Mouse (Mus musculus) forebrain, embryonic 16.5 days (tissue): ENCODE data around the gene Nnmt. TPM values are rescaled to one million over a fixed set of nuclear protein-coding genes. Genes with fewer than 3 reads are reported as not detected.

Source experiments
- ATAC-seq: fragments of 200-750 bp; cut with Nextera tagmentation; 2 replicates; pipeline ENCODE4 v1.8.0; 2017; ENCODE audit warnings: mild to moderate bottlenecking, moderate library complexity
- H3K27ac ChIP-seq: fragments of 300-500 bp; sonication (generic); 2 replicates; pipeline ENCODE4 v1.5.1; 2014; ENCODE audit warnings: low read length, control low read depth
- H3K27me3 ChIP-seq: fragments of 300-500 bp; sonication (generic); replicated peaks from 2 replicates; pipeline ENCODE4 v1.6.1; 2014; ENCODE audit warnings: low read length; ENCODE audit not compliant: control insufficient read depth, insufficient read depth
- H3K36me3 ChIP-seq: fragments of 300-500 bp; sonication (generic); 2 replicates; pipeline ENCODE4 v1.6.1; 2014; ENCODE audit not compliant: control insufficient read depth, insufficient read depth
- H3K4me1 ChIP-seq: fragments of 300-500 bp; sonication (generic); replicated peaks from 2 replicates; pipeline ENCODE4 v1.6.1; 2014; ENCODE audit warnings: low read length; ENCODE audit not compliant: control insufficient read depth, insufficient read depth
- H3K4me2 ChIP-seq: fragments of 300-500 bp; sonication (generic); 2 replicates; pipeline ENCODE4 v1.6.1; 2014; ENCODE audit warnings: mild to moderate bottlenecking, low read length, control low read depth
- H3K4me3 ChIP-seq: fragments of 300-500 bp; sonication (generic); replicated peaks from 2 replicates; pipeline ENCODE4 v1.5.1; 2014; ENCODE audit warnings: mild to moderate bottlenecking, low read length, control low read depth
- H3K9ac ChIP-seq: fragments of 300-500 bp; sonication (generic); replicated peaks from 2 replicates; pipeline ENCODE4 v1.6.1; 2014; ENCODE audit warnings: low read depth, low read length, control low read depth
- H3K9me3 ChIP-seq: fragments of 300-500 bp; sonication (generic); 2 replicates; pipeline ENCODE4 v1.6.1; 2016; ENCODE audit warnings: low read length; ENCODE audit not compliant: control insufficient read depth
- WGBS: fragments of 180-500 bp; shearing (Covaris S2); extraction: QIAGEN DNeasy Blood & Tissue Kit; methylation state at CpG from one replicate; pipeline ENCODE4 v1.1.7; 2014; 5-methylcytosine and 5-hydroxymethylcytosine counted together
- polyA plus RNA-seq: library from polyadenylated mRNA; unstranded; fragments of >200 nt; fragmentation: Nextera tagmentation; extraction: Ambion mirVana; gene quantifications from 2 replicates; pipeline ENCODE4 v1.2.1, GENCODE M21; 2015

Nnmt gene
- 1.2 and 1.4 TPM in 2 replicates for polyA plus RNA-seq

GRCm38 (mm10) chr9:48604939-48605598 is at the start of gene Nnmt:
TSS of gene Nnmt (minus strand) at chr9:48605153.
- Histone ChIP-seq H3K36me3 (no peaks in the 10 kb centered on the region), H3K27me3 (no peaks in the 10 kb centered on the region), H3K9ac (no peak within 1 kb of the TSS), H3K4me2 (no peak within 1 kb of the TSS), H3K9me3 (no peaks in the 10 kb centered on the region), H3K4me1 (no peaks in the 10 kb centered on the region), H3K4me3 (no peak within 1 kb of the TSS), H3K27ac (no peak within 1 kb of the TSS)
- no peak for ATAC-seq
- WGBS = 56% methylated on average over 8 of the region's 8 CpGs

GRCm38 (mm10) chr9:48654730-48655129 is 49.8 kb upstream of the Nnmt start:
- no peaks in the 10 kb centered on the region for H3K36me3 ChIP-seq
- no peak overlapping the region for H3K27ac ChIP-seq
- no peak overlapping the region for H3K9ac ChIP-seq
- no peak overlapping the region for H3K4me3 ChIP-seq
- peaks cover 10% of the 10 kb centered on the region; the same call in 1 of the 2 replicates for H3K27me3 ChIP-seq
- no peak overlapping the region for H3K4me2 ChIP-seq
- whole genome bisulfite sequencing = 12% methylated on average over 8 of the region's 8 CpGs
- H3K9me3 ChIP-seq = no peaks in the 10 kb centered on the region
- ATAC-seq = no peak
- peaks cover under 1% of the 10 kb centered on the region; the same call in 1 of the 2 replicates for H3K4me1 ChIP-seq

GRCm38 (mm10) chr9:48653399-48654070 is 48.6 kb upstream of the Nnmt start:
- H3K27me3 ChIP-seq = peaks cover 10% of the 10 kb centered on the region; the same call in 1 of the 2 replicates
- 49% methylated on average over 7 of the region's 7 CpGs for WGBS
- H3K9me3 ChIP-seq = no peaks in the 10 kb centered on the region
- no peaks in the 10 kb centered on the region for H3K36me3 ChIP-seq
- no peak overlapping the region for H3K27ac ChIP-seq
- peaks cover 12% of the 10 kb centered on the region for H3K4me1 ChIP-seq
- no peak for ATAC-seq
- H3K9ac ChIP-seq = no peak overlapping the region
- no peak overlapping the region for H3K4me2 ChIP-seq
- no peak overlapping the region for H3K4me3 ChIP-seq

- WGBS = 29% methylated on average over 4 of the region's 4 CpGs
- Histone ChIP-seq H3K27me3 (peaks cover 14% of the 10 kb centered on the region), H3K4me2 (no peak overlapping the region), H3K36me3 (no peaks in the 10 kb centered on the region), H3K4me3 (no peak overlapping the region), H3K9ac (no peak overlapping the region), H3K27ac (no peak overlapping the region), H3K4me1 (peaks cover 24% of the 10 kb centered on the region), H3K9me3 (no peaks in the 10 kb centered on the region)
- no peak for ATAC-seq
Measured at GRCm38 (mm10) chr9:48652026-48652425, 47.1 kb upstream of the Nnmt start.

GRCm38 (mm10) chr9:48650846-48651245 is 45.9 kb upstream of the Nnmt start:
- Histone ChIP-seq H3K36me3 (no peaks in the 10 kb centered on the region), H3K27ac (no peak overlapping the region), H3K4me3 (no peak overlapping the region), H3K4me1 (peaks cover 26% of the 10 kb centered on the region), H3K27me3 (peaks cover 14% of the 10 kb centered on the region), H3K9ac (no peak overlapping the region), H3K4me2 (no peak overlapping the region), H3K9me3 (no peaks in the 10 kb centered on the region)
- no peak for ATAC-seq
- WGBS = 75% methylated on average over 2 of the region's 2 CpGs

- Histone ChIP-seq H3K27me3 (peaks cover 14% of the 10 kb centered on the region), H3K4me3 (no peak overlapping the region), H3K27ac (no peak overlapping the region), H3K4me1 (peaks cover 27% of the 10 kb centered on the region), H3K4me2 (peak overlapping the region; percentile 34), H3K9ac (no peak overlapping the region), H3K36me3 (no peaks in the 10 kb centered on the region), H3K9me3 (no peaks in the 10 kb centered on the region)
- WGBS = 34% methylated on average over 17 of the region's 17 CpGs
- no peak for ATAC-seq
Measured at GRCm38 (mm10) chr9:48649851-48650685, 45.1 kb upstream of the Nnmt start.

- Histone ChIP-seq H3K27ac (no peak overlapping the region), H3K4me3 (peak overlapping the region; percentile 12; the same call in 1 of the 2 replicates), H3K36me3 (no peaks in the 10 kb centered on the region), H3K9ac (peak overlapping the region; percentile 28), H3K27me3 (peaks cover 11% of the 10 kb centered on the region), H3K4me2 (peak overlapping the region; percentile 34), H3K4me1 (peaks cover 27% of the 10 kb centered on the region), H3K9me3 (peaks cover 3% of the 10 kb centered on the region)
- 3% methylated on average over 19 of the region's 22 CpGs for WGBS
- ATAC-seq = peak; percentile 52
Measured at GRCm38 (mm10) chr9:48649098-48649766, 44.3 kb upstream of the Nnmt start.

GRCm38 (mm10) chr9:48648285-48649097 is 43.5 kb upstream of the Nnmt start:
- ATAC-seq = no peak
- no peaks in the 10 kb centered on the region for H3K36me3 ChIP-seq
- peaks cover 7% of the 10 kb centered on the region for H3K9me3 ChIP-seq
- WGBS = 39% methylated on average over 12 of the region's 12 CpGs
- H3K4me2 ChIP-seq = no peak overlapping the region
- H3K4me1 ChIP-seq = peaks cover 27% of the 10 kb centered on the region
- peaks cover 11% of the 10 kb centered on the region for H3K27me3 ChIP-seq
- H3K27ac ChIP-seq = no peak overlapping the region
- H3K9ac ChIP-seq = no peak overlapping the region
- H3K4me3 ChIP-seq = no peak overlapping the region
